Mouse (Mus musculus) gonadal fat pad, adult 2 months (tissue): ENCODE measurements around the gene Zbp1. TPM values are rescaled to one million over a fixed set of nuclear protein-coding genes. Genes with fewer than 3 reads are reported as not detected.

Experiments
- polyA plus RNA-seq: library from polyadenylated mRNA; depleted of rRNA; stranded (reverse); fragments of >200 nt; gene quantifications from 2 replicates; pipeline ENCODE4 v1.2.3, GENCODE M21; 2012; rRNA removed

The Zbp1 gene
- polyA plus RNA-seq, 1 experiment = 3.3 TPM

Other genes with a start within 250 kb of the Zbp1 start
- 2.6 and 6.2 TPM in 2 replicates for gene Spo11, start 241.2 kb downstream of the Zbp1 start, polyA plus RNA-seq
- 58.5 and 62.3 TPM in 2 replicates for gene Rae1, start 218.8 kb downstream of the Zbp1 start, polyA plus RNA-seq
- gene Rbm38, start 198.4 kb downstream of the Zbp1 start, polyA plus RNA-seq = 52.4 and 56.0 TPM in 2 replicates
- 0.20 and 0.31 TPM in 2 replicates for gene Ctcfl, start 99.4 kb downstream of the Zbp1 start, polyA plus RNA-seq
- gene Pck1, start 65.9 kb downstream of the Zbp1 start, polyA plus RNA-seq = 97.4 and 257 TPM in 2 replicates
- 93.7 and 113 TPM in 2 replicates for gene Pmepa1, start 57.6 kb upstream of the Zbp1 start, polyA plus RNA-seq